Mouse (Mus musculus) activated CD4-positive, CD25-positive, alpha-beta regulatory T cell, adult 4 months (primary cell): Measurements from ENCODE around the gene Lsamp. TPM values are rescaled to one million over a fixed set of nuclear protein-coding genes. Genes with fewer than 3 reads are reported as not detected.

ENCODE experiments used
- ATAC-seq: one replicate; pipeline ENCODE4 v1.8.0; 2017
- polyA plus RNA-seq, 2 experiments: library from polyadenylated mRNA; unstranded; fragments of 100-300 nt; shearing (Covaris generic); gene quantifications; one replicate each; pipeline ENCODE4 v1.2.1; 2017

Gene Lsamp
- polyA plus RNA-seq, 2 experiments from 2014 or later = 0.17 TPM; not detected in 1

- no peak for ATAC-seq
Observed at GRCm38 (mm10) chr16:41557104-41557503, 1572.9 kb downstream of the Lsamp start.

GRCm38 (mm10) chr16:41565233-41565632 lies 1581.1 kb downstream of the Lsamp start:
- ATAC-seq = no peak

GRCm38 (mm10) chr16:41588675-41589301 lies 1604.6 kb downstream of the Lsamp start:
- ATAC-seq = no peak

GRCm38 (mm10) chr16:41612229-41612628 lies 1628.1 kb downstream of the Lsamp start:
- ATAC-seq = no peak

GRCm38 (mm10) chr16:41623871-41624270 lies 1639.7 kb downstream of the Lsamp start:
- no peak for ATAC-seq

GRCm38 (mm10) chr16:41633898-41634297 lies 1649.7 kb downstream of the Lsamp start:
- no peak for ATAC-seq

- ATAC-seq = no peak
Observed at GRCm38 (mm10) chr16:41640876-41641275, 1656.7 kb downstream of the Lsamp start.

- ATAC-seq = no peak
Observed at GRCm38 (mm10) chr16:41653261-41653660, 1669.1 kb downstream of the Lsamp start.

- ATAC-seq = no peak
Observed at GRCm38 (mm10) chr16:41674316-41675038, 1690.3 kb downstream of the Lsamp start.

GRCm38 (mm10) chr16:41675774-41676173 lies 1691.6 kb downstream of the Lsamp start:
- no peak for ATAC-seq

- no peak for ATAC-seq
Observed at GRCm38 (mm10) chr16:41692435-41692834, 1708.3 kb downstream of the Lsamp start.

- no peak for ATAC-seq
Observed at GRCm38 (mm10) chr16:41701790-41702428, 1717.7 kb downstream of the Lsamp start.

- ATAC-seq = no peak
Observed at GRCm38 (mm10) chr16:41728900-41729585, 1744.9 kb downstream of the Lsamp start.

GRCm38 (mm10) chr16:41729911-41730310 lies 1745.8 kb downstream of the Lsamp start:
- ATAC-seq = no peak

GRCm38 (mm10) chr16:41745037-41745436 lies 1760.9 kb downstream of the Lsamp start:
- no peak for ATAC-seq

- ATAC-seq = no peak
Observed at GRCm38 (mm10) chr16:41746235-41746911, 1762.2 kb downstream of the Lsamp start.

GRCm38 (mm10) chr16:41747874-41748273 lies 1763.7 kb downstream of the Lsamp start:
- no peak for ATAC-seq

GRCm38 (mm10) chr16:41748759-41749158 lies 1764.6 kb downstream of the Lsamp start:
- no peak for ATAC-seq

- no peak for ATAC-seq
Observed at GRCm38 (mm10) chr16:41764285-41764684, 1780.1 kb downstream of the Lsamp start.

- no peak for ATAC-seq
Observed at GRCm38 (mm10) chr16:41771427-41772125, 1787.4 kb downstream of the Lsamp start.

- no peak for ATAC-seq
Observed at GRCm38 (mm10) chr16:41777586-41777985, 1793.4 kb downstream of the Lsamp start.

- ATAC-seq = no peak
Observed at GRCm38 (mm10) chr16:41785600-41785999, 1801.4 kb downstream of the Lsamp start.
